ENCODE assay signal across 12 mouse cellular contexts in the genomic region with DNA sequence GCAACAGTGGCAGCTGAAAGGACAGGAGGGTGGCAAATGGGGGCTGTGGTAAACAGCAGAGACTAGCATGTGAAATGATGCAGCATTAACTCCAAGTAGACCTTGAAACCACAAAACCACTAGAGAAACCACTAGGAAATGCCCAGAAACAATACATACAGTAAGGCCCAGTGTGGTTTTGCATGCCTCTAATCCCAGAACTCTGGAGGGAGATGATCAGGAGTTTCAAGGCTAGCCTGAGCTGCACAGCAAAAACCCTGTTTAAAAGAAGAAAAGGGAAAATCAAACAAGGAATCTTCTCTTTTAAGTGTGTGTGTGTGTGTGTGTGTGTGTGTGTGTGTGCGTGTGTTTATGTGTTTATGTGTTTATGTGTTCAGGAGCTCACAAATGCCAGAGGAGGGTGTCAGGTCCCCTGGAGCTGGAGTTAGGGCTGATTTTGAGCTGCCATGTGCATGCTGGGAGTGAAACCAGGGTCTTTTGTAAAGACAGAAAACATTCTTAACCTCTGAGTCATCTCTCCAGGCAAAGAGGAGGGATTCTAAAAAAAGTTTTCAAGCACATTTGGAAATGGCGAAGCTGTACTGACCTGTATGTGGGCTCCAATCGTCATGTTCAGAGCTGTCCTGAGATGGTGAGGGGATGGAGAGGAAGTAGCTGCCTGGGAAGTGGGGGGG. TPM values are rescaled to one million over a fixed set of nuclear protein-coding genes. Genes with fewer than 3 reads are reported as not detected.
DNase-seq lines count a peak whose midpoint lies in the region; ATAC-seq and TF ChIP-seq lines count a peak whose summit lies in the region.
"Had no signal": no experiment of that assay in that cellular context is flagged by ENCODE, and none has a peak within 500 bp of the region (broad histone marks: within the 10 kb centered on the region; RNA-seq: fewer than 3 reads in every experiment).

No protein-coding gene starts in this region.

- no peak overlapping the region for H3K9ac ChIP-seq in heart, embryonic 15.5 days
- H3K9ac ChIP-seq: liver, postnatal 0 days; midbrain, embryonic 15.5 days had no signal

- H3K9me3 ChIP-seq in heart, embryonic 15.5 days (replicated peaks): no peaks in the 10 kb centered on the region
- H3K9me3 ChIP-seq: midbrain, embryonic 15.5 days had no signal

- no peaks in the 10 kb centered on the region for H3K36me3 ChIP-seq in heart, embryonic 15.5 days
- H3K36me3 ChIP-seq: midbrain, embryonic 15.5 days had no signal

- intact Hi-C loops in heart, postnatal 10 days (cut with DNase I): no loop called here
- intact Hi-C loops in left cerebral cortex, postnatal 4 days (cut with DNase I): no loop called here

- DNase-seq in heart, postnatal 10 days: no peak
- peak; percentile 90 for DNase-seq in 3T3-L1 (ENCODE audit: low read depth, low spot score)
- peak; percentile 90 for DNase-seq in Muller cell, postnatal 12 days (ENCODE audit: inconsistent ontology term)
- DNase-seq in left cerebral cortex, postnatal 4 days: no peak
- no peak for DNase-seq in frontal cortex, postnatal 36 days (ENCODE audit: low spot score in 2 of 2)
- DNase-seq: cerebellum, postnatal 10 days; kidney, adult 11 months; liver, postnatal 0 days; right cerebral cortex, adult 18-20 months had no signal

- no peak for TF ChIP-seq CTCF in embryonic fibroblast, embryonic 13.5 days (IDR thresholded peaks at IDR 0.05; ENCODE audit: borderline replicate concordance, insufficient read depth, low read length)

- H3K27ac ChIP-seq in heart, embryonic 15.5 days: peak overlapping the region; percentile 69
- H3K27ac ChIP-seq in embryonic fibroblast, embryonic 13.5 days (ENCODE audit: insufficient read depth, low read length): peak overlapping the region; percentile 63
- H3K27ac ChIP-seq: midbrain, embryonic 15.5 days had no signal

- peaks cover 38% of the 10 kb centered on the region for H3K4me1 ChIP-seq in heart, embryonic 15.5 days (replicated peaks)
- H3K4me1 ChIP-seq in embryonic fibroblast, embryonic 13.5 days (ENCODE audit: control insufficient read depth, insufficient read depth, low read length): peaks cover 6% of the 10 kb centered on the region
- H3K4me1 ChIP-seq: midbrain, embryonic 15.5 days had no signal

- WGBS in heart, embryonic 15.5 days: 24% methylated on average over 3 of the region's 3 CpGs

- TF ChIP-seq POLR2A in embryonic fibroblast, embryonic 13.5 days (IDR thresholded peaks at IDR 0.05; ENCODE audit: low read depth, low read length): no peak

- H3K4me2 ChIP-seq in heart, embryonic 15.5 days: no peak overlapping the region
- H3K4me2 ChIP-seq: midbrain, embryonic 15.5 days had no signal

- no peaks in the 10 kb centered on the region for H3K27me3 ChIP-seq in heart, embryonic 15.5 days
- H3K27me3 ChIP-seq: midbrain, embryonic 15.5 days had no signal

- ATAC-seq in heart, embryonic 15.5 days (replicated peaks; ENCODE audit: insufficient number of reproducible peaks, insufficient read depth, low FRiP score, low read depth): no peak
- ATAC-seq: liver, postnatal 0 days; midbrain, embryonic 15.5 days had no signal

- no peak overlapping the region for H3K4me3 ChIP-seq in heart, embryonic 15.5 days
- H3K4me3 ChIP-seq in embryonic fibroblast, embryonic 13.5 days (ENCODE audit: insufficient read depth, low read length): no peak overlapping the region
- H3K4me3 ChIP-seq: midbrain, embryonic 15.5 days had no signal

RNA-seq across cellular contexts. Expression of gene Ksr1, which starts 50.1 kb away (rescaled TPM):
- polyA plus RNA-seq in heart, embryonic 15.5 days (2015; fragmentation: Nextera tagmentation; extraction: Ambion mirVana): 3.2 and 4.1 TPM in 2 replicates
- 10 to 100 TPM; 10.4 to 11.9 TPM for total RNA-seq in heart, postnatal 10 days (2021)
- polyA plus RNA-seq in embryonic fibroblast, embryonic 13.5 days (2011; ENCODE audit: insufficient read length, low read depth, missing spikeins): 3.4 and 3.9 TPM in 2 replicates
- 10 to 100 TPM; 49.9 to 50.6 TPM for total RNA-seq in left cerebral cortex, postnatal 4 days (2021)

RNA-seq across cellular contexts. Expression of gene Wsb1, which starts 58.1 kb away (rescaled TPM):
- polyA plus RNA-seq in heart, embryonic 15.5 days (2015; fragmentation: Nextera tagmentation; extraction: Ambion mirVana): 119 and 135 TPM in 2 replicates
- 10 to 100 TPM; 40.9 to 48.5 TPM for total RNA-seq in heart, postnatal 10 days (2021)
- polyA plus RNA-seq in embryonic fibroblast, embryonic 13.5 days (2011; ENCODE audit: insufficient read length, low read depth, missing spikeins): 227 and 261 TPM in 2 replicates
- total RNA-seq in left cerebral cortex, postnatal 4 days (2021): 100 to 1,000 TPM; 154 to 166 TPM

Comparison
In these comparisons a context has a peak if more than half of its experiments do, and no peak if none do; other contexts are left out.
1. DNase-seq: peak in 3T3-L1 (single experiment) and Muller cell, postnatal 12 days (single experiment); none in heart, postnatal 10 days (0 of 2), left cerebral cortex, postnatal 4 days (single experiment) and frontal cortex, postnatal 36 days (0 of 2).